Mouse (Mus musculus) gonadal fat pad, adult 2 months (tissue): ENCODE data around the gene 2510009E07Rik. TPM values are rescaled to one million over a fixed set of nuclear protein-coding genes. Genes with fewer than 3 reads are reported as not detected.
A peak's percentile ranks its signal among the peaks of the same experiment; 100 is the strongest.
"Not testable (repeated sequence)": the region's sequence is repeated elsewhere in the genome, so short reads cannot be mapped to it uniquely, and the experiment has no call there.

Source experiments
- DNase-seq: peaks from one replicate; pipeline ENCODE4 v3.0.0-alpha.2; 2012; ENCODE audit warnings: low read depth
- polyA plus RNA-seq: library from polyadenylated mRNA; depleted of rRNA; stranded (reverse); fragments of >200 nt; gene quantifications from 2 replicates; pipeline ENCODE4 v1.2.3, GENCODE M21; 2012

2510009E07Rik gene
- polyA plus RNA-seq, 1 experiment = 15.7 TPM

- DNase-seq = no peak
These were observed 17.7 kb downstream of the 2510009E07Rik start for GRCm38 (mm10) chr16:21676791-21677190.

DNA sequence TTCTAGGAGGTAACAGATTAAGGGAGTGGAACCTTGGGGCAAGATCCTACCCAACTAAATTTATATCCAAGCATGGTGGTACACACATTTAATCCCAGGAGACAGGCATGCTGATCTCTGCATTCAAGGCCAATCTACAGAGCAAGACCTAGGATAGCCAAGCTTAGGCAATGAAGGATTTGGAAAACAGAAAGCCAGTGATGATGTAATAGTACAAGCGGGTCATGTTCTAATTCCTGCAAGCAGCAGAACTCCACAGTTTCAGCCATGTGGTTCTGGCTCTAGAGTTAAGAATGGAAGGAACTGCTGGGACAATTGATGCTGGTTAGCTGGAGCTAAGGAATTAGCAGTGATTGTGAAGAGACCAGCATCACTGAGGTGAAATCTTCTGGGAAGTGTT is 20.8 kb downstream of the 2510009E07Rik start:
- DNase-seq = not testable (repeated sequence)

DNA sequence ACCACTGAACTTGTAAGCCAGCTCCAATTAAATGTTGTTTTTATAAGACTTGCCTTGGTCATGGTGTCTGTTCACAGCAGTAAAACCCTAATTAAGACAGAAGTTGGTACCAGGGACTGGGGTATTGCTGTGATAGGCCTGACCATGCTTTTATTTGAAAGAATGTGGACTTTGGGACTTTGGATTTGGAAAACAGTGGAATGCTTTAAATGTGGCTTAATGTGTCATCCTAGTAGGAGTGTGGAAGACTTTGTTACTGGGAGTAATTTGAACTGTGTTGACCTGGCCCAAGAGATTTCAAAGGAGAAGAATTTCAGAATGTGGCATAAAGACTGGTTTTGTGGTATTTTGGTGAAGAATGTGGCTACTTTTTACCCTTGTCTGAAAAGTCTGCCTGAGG is 21.4 kb downstream of the 2510009E07Rik start:
- DNase-seq = not testable (repeated sequence)

- DNase-seq = peak; percentile 41
These were observed 22.6 kb downstream of the 2510009E07Rik start for GRCm38 (mm10) chr16:21671878-21672277.

DNA sequence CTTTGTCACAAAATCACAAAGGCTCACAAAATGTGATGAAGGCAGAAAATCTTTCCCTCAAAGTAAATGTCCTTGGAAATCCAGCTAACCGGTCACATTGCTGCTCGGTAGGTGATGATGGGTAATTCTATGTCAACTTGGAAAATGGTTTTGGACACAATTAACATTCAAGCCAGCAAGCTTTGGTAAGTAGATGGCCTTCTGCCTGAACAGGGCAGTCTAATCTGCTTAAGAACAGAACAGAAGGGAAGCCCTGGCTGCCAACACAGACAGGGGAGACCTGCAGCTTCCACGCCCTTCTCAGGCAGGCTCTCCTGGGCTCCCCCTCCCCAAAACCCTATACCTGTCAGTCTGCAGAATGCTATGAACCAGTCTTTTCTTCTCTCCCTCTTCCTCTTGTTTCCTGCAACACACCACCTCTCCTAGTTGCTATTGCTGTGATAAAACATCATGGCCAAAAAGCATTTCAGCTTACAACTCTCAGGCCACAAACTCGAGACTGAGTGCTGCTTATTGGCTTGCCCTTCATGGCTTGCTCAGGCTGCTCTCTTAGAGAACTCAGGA is 29.0 kb downstream of the 2510009E07Rik start:
- no peak for DNase-seq

DNA sequence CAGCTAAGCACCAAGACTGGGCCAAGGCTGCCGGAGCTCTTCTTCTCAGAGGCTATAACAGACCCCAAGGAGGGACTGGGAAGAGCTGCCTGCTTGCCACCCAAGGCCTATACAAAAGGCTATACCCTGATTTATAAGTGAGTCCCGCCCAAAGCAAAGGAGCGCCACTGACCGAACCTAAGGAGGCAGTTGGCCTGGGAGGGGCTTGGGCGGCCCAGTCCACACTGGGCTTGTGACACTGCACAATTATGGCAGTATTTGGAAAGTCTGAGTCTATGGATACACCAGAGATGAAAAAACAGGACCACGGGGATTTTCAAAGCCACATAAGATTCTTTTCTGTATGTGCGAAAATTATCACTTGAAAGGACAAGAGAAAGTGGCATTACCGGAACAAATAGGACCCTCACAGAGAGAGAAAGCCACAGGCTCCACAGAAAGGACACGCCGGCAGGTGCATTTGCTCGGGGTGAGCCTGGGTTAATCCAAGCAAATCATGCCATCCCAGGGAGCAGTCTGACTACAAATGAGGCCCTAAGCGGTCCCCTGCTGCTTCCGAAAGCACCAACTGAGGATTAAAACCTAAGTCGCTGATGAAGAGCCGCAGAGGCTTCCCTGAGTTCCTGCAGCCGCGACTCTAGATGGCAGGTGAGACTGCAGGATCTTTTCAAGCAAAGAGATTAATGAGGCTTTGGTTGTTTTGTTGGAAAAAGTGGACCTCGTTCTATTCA is 29.7 kb downstream of the 2510009E07Rik start:
- DNase-seq = no peak

- no peak for DNase-seq
These were observed 38.5 kb downstream of the 2510009E07Rik start for GRCm38 (mm10) chr16:21655961-21656360.

DNA sequence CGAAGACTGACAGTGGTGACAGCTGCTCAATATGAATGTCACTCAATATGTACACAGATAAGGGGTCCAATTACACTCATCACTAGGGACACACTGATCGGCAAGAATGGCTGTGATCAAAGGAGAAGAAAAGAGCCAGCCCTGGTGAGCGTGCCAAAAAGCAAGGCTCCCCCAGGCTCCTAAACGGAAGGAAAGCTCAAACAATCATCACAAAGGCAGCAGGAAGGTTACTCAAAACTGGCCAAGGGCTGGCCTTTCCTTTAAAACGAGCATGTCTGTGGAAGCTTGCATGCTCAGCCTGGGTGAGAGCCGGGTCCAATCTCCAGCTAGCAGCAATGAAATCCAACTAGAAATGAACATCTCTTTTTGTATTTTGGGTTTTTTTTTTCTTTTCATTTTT is 39.2 kb downstream of the 2510009E07Rik start:
- no peak for DNase-seq

DNA sequence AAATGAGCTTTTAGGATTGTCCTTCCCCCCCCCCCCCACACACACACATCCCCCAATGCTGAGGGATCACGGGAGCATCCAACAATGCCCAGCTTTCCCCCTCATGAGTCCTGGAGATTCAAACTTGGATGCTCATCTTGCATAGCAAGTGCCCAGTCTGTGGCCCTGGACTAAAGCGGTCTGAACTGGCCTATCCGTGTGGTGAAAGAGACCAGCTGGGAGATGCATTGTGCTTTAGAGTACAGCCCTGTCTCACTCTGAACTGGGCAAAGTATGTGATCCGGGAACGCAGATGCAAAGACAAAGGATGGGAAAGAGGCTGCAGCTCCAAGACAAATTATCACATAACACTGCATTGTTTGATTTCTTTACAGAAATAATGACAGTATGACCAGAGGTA is 40.1 kb downstream of the 2510009E07Rik start:
- DNase-seq = no peak

DNA sequence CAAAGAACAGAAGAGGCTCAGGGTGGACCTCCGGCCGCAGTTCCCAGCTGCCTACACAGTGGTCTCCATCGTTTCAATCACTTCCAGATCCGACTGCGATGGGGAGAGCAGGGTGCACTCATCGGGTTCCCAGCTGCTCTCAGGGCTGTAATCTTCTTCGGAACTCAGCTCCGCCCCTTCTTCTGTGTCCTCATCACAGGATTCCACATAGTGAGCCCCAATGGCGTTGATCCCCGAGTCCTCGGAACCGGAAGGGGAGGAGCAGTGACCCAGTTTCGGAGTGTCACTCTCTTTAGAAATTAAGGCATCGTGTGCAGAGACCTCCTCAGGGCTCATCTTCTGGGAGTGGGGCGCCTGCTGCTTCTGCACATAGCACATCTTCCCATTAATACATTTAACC is 41.3 kb downstream of the 2510009E07Rik start:
- no peak for DNase-seq

DNA sequence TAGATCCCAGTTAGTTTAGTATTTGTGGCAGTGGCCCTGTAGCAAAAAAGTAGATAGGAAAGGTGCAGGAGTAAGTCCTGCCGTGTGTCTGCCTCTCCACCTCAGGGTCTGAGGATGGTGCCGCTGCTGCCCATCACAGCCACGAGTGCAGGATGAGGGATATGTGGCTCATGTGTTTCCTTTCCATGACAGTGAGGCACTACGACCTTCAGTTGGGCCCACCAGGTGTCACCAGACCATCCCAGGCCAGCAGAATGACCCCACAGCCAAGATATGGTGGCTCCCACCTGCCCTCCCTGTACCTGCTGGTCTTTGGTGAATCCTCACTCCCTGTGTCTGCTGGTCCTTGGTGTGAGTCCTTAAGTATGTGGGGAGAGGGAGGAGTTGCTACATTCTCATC is 43.3 kb downstream of the 2510009E07Rik start:
- DNase-seq = no peak

GRCm38 (mm10) chr16:21650289-21650688 is 44.2 kb downstream of the 2510009E07Rik start:
- no peak for DNase-seq

DNA sequence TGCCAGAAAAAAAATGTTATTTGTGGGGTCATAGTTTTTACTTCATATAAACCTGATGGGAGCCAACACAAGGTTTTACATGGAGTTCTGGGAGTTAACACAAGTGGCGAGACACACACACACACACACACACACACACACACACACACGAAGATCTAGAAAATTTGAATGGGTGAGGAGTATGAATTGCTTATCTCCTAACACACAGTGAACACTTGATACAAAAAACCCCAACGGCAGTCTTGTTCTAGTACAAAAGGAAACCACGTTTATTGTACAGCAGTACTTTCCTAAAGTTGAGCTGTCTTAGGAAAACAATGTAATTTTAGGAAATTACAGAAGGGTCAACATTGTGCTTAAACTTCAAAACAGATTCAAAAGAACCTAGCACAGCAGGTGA is 45.7 kb downstream of the 2510009E07Rik start:
- no peak for DNase-seq

DNA sequence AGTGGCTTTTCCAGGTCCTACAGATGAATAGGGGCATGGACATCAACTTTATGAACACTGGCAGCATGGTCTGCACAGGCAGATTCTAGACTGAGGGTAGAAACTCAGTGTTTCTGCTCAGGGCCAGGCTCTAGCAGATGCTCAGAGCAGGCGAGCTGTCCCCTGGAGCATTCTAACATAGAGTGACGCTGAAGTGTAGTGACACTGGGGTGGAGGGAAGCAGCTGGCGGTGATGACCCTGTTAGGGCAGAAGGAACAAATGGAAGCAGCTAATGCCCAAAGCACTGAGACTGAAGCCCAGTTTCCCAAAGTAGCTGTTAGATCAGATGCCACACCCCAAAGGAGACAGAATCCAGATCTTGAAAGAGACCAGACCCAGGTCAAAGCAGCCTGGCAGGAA is 48.0 kb downstream of the 2510009E07Rik start:
- no peak for DNase-seq

DNA sequence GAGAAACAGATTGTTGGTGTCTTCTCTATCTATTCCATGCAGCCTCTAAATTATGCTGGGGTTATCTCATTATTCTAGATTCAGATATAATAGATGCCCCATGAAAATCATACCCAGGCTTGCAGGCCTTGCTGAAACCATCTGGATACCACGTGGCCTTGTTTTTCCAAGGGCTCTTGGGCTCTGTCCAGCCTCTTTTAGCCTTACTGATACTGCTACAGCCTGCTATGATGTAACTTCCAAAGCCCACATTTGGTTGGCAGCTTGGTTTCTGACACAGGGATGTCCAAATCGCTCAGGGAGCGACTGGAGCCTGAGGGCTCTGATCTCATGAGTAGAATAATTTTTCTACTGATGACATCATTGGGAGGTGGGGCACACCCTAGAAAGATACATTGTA is 48.5 kb downstream of the 2510009E07Rik start:
- DNase-seq = no peak

DNA sequence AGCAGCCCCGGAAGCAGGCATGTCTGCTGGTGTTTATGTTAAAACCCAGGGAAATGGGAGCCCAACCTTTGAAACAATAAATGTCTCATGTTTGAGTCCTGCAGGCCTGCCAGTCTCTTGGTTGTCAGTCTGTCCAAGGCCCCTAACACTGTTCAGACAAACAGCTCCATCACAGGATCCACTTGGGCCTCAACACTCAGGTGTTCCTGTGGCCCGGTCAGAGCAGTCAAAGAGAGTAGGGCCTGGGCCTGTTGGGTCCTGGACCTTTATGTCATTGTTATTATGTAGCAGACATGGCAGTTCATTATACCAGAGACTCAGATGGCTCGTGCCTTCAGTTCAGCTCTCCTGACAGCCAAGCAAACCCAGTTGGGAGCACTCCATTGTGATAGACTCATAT is 49.9 kb downstream of the 2510009E07Rik start:
- DNase-seq = no peak

GRCm38 (mm10) chr16:21644066-21644561 is 50.4 kb downstream of the 2510009E07Rik start:
- DNase-seq = no peak

- DNase-seq = no peak
These were observed 50.8 kb downstream of the 2510009E07Rik start for GRCm38 (mm10) chr16:21643621-21644041.

DNA sequence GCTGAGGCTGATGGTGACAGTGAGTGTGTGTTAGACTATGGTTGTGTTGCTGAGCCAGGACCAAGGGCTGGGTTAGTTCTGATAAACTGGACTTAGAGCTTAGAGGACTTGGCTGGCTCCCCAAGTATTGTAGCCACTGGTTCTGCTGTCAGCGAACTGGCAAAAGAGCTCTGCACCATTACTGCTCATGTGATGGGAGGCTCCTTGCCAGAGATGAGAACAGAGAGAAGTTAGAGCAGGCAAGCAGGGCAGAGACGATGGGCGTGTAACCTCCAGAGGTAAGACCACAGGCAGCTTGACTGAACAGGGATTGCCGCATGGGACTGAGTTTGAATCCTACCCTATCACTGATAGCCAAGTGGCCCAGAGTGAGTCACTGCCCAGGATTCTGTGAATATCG is 51.6 kb downstream of the 2510009E07Rik start:
- DNase-seq = no peak

GRCm38 (mm10) chr16:21641944-21642343 is 52.5 kb downstream of the 2510009E07Rik start:
- no peak for DNase-seq

DNA sequence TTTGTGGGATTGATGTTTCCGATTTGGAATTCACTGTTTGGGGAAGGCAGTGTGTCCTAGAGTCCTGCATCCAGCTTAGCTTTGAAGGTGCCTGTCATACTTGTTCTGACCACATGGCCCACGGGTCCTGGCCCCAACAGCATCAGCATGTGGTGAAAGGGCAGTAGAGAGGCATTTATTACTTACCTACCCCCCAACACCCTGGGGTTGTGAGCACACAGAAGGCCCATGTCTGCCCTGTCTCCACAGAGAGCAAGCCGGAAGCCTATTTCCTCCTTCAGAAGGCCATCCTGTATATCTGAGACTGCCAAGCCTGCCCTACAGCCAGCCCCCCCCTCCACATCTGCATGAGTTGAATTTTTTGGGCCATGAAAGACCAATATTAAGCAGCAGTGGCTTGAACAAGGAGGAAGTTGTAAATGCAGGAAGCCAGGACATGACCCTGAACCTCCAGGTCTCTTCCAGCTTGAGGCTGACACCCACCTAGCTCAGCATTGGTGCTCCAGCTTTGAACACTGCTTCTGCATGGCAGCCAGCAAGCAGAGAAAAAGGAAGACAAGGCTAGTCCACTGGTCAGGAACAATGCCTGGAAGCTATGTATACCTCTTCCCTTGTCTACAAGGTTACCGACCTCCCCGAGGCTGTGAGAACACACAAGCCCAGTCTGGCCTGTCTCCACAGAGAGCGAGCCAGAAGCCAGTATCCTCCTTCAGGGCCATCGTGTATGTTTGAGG is 53.5 kb downstream of the 2510009E07Rik start:
- no peak for DNase-seq

DNA sequence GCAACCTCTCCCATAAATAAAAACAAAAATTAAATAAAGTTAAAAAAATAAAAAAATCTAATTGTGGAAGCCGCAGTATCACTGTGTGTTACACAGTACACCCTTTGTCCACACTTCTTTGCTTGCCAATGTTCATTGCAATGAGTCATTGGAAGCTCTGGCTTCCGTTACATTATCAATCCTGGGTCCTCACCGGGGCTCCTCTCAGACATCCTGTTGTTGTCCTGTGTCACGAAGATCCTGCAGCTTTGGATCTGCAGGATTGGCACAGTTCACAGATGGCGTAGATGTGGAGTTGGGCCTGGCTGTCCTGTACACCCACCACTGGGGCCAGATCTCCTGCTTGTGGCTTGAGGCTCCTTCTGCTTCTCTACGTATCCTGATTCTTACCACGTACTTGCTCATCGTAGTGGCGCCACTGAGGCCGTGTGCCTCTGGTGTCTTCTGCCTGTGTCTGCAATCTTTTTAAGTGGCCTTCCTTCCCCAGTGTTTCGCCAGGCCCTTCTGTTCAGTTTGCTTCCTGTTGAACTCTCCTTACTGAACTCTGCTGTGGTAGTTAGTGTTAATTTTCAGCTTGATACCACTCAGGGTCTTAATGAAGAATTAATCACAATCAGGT is 57.2 kb downstream of the 2510009E07Rik start:
- no peak for DNase-seq
